Mouse (Mus musculus) embryonic fibroblast, embryonic 13.5 days (primary cell): ENCODE data around the gene Ednra. TPM values are rescaled to one million over a fixed set of nuclear protein-coding genes. Genes with fewer than 3 reads are reported as not detected.

ENCODE experiments used
- H3K27ac ChIP-seq: 2 replicates; pipeline ENCODE4 v1.5.1; 2012; ENCODE audit warnings: low read length, control low read depth, inconsistent platforms; ENCODE audit not compliant: insufficient read depth
- H3K4me1 ChIP-seq: 2 replicates; pipeline ENCODE4 v1.6.1; 2011; ENCODE audit warnings: low read length; ENCODE audit not compliant: control insufficient read depth, insufficient read depth
- H3K4me3 ChIP-seq: 2 replicates; pipeline ENCODE4 v1.5.1; 2011; ENCODE audit warnings: mild to moderate bottlenecking, control low read depth, low read length; ENCODE audit not compliant: insufficient read depth
- CTCF ChIP-seq: IDR thresholded peaks from 2 replicates; pipeline ENCODE4 v1.5.1; 2011; ENCODE audit warnings: mild to moderate bottlenecking, control low read depth, low read length, moderate library complexity, borderline replicate concordance; ENCODE audit not compliant: insufficient read depth
- POLR2A ChIP-seq: IDR thresholded peaks from 2 replicates; pipeline ENCODE4 v1.6.1; 2011; ENCODE audit warnings: low read depth, mild to moderate bottlenecking, control low read depth, low read length, moderate library complexity
- polyA plus RNA-seq: library from polyadenylated mRNA; stranded (reverse); fragments of >200 nt; gene quantifications from 2 replicates; pipeline ENCODE4 v1.2.4, GENCODE M21; 2011; ENCODE audit warnings: low read depth; ENCODE audit not compliant: missing spikeins, insufficient read length

Gene Ednra
- polyA plus RNA-seq, 1 experiment: 36.8 TPM

DNA sequence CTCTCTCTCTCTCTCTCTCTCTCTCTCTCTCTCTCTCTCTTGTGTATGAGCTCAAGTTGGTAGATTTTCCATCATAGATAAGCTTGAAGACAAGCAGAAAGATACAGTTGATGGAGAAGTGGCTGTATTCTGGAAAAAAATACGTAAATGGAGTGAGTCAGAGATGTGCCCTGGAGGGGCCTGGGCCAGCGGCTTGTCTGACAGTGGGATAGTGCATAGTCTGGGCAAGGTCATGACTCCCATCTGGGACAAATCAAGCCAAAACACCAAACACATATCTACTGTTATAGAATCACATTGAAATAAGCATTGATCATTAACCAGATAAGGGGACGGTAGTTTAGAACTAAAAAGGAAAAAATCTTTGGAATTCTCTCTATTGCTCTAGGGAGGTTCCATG is 65.9 kb downstream of the Ednra start:
- TF ChIP-seq CTCF (no peak), POLR2A (no peak)
- Histone ChIP-seq H3K4me3 (no peak overlapping the region), H3K4me1 (no peaks in the 10 kb centered on the region; the same call in 1 of the 2 replicates), H3K27ac (no peak overlapping the region)

DNA sequence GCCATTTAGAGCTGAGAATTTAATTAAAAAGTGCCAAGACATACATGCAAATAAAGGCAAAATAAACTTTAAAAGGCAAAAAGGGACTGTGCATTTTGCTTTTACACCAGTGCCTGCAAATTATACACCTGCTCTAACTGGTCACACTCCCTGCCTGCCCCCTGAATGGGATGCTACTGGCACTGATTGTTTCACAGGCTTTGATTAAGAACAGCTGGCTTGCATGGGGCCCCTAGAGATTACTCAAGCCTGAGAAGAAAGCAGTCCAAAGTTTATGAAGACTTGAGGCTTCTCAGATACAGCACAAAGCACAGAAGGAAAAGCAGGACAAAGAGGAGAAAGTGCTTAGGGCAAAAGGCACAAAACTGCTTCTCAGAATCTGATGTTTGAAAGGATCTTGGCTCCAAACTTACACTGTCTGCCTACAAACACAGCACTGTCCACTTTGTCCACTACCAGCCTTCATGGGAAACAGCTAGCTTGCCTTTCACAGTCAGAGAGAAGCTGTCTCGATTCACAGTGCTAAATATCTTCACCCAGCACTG is 73.5 kb downstream of the Ednra start:
- no peak overlapping the region for H3K4me3 ChIP-seq
- no peak for TF ChIP-seq POLR2A
- no peak overlapping the region for H3K27ac ChIP-seq
- peaks cover 2% of the 10 kb centered on the region; the same call in 1 of the 2 replicates for H3K4me1 ChIP-seq

- TF ChIP-seq POLR2A (no peak), CTCF (no peak)
- Histone ChIP-seq H3K4me1 (no peaks in the 10 kb centered on the region), H3K27ac (no peak overlapping the region), H3K4me3 (no peak overlapping the region)
These were observed 84.0 kb downstream of the Ednra start for GRCm38 (mm10) chr8:77640093-77640839.

DNA sequence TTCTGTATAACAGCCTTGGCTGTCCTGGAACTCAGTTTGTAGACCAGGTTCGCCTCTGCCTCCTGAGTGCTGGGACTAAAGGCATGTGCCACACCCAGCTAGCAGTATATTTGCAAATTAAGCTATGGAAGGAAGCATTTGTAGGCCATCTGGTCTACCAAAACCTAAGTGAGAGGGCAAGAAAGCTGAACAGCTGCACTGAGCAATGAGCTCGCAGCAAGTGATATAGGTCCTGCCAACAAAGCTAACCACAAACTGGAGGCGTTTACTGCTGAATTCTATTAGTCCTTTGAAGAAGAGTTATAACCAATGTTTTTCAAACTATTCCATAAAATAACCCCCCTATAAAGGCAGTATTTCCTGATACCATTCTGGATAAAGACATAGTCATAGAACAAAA is 86.7 kb downstream of the Ednra start:
- Histone ChIP-seq H3K4me3 (no peak overlapping the region), H3K4me1 (no peaks in the 10 kb centered on the region), H3K27ac (no peak overlapping the region)
- no peak for TF ChIP-seq CTCF

- H3K27ac ChIP-seq: no peak overlapping the region
These were observed 90.2 kb downstream of the Ednra start for GRCm38 (mm10) chr8:77634035-77634434.

GRCm38 (mm10) chr8:77633211-77633610 is 91.1 kb downstream of the Ednra start:
- TF ChIP-seq POLR2A (no peak), CTCF (no peak)
- no peak overlapping the region for H3K27ac ChIP-seq
- no peak overlapping the region for H3K4me3 ChIP-seq
- H3K4me1 ChIP-seq: 0 out of 2 replicates have a peak, but pooled peaks cover 4% of the 10 kb centered on the region

More at GRCm38 (mm10) chr8:77634035-77634434, 90.2 kb downstream of the Ednra start:
- Histone ChIP-seq H3K4me3 (no peak overlapping the region), H3K4me1 (0 out of 2 replicates have a peak, but pooled peaks cover 4% of the 10 kb centered on the region)
- TF ChIP-seq CTCF: no peak
- no peak for TF ChIP-seq POLR2A

DNA sequence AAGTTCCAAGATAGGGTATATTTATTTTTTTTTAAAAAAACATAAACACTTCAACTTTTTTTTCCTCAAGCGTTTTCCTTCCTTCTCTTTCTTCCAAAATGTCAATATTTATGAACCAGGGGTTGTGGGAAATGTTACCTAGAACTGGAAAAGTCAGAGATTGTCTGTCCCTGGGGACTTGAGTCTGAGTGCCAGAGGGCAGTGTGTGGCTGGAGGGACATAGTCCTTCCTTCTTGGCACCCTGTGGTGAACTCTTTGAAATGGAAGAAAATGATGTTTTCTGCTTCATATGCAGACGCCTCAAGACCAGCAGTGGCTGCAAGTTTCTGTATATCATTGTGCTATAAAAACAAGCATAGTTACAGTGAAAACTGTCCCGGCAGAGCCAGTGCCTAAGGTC is 93.6 kb downstream of the Ednra start:
- Histone ChIP-seq H3K4me3 (no peak overlapping the region), H3K4me1 (0 out of 2 replicates have a peak, but pooled peaks cover 4% of the 10 kb centered on the region), H3K27ac (no peak overlapping the region)
- TF ChIP-seq CTCF (no peak), POLR2A (no peak)

DNA sequence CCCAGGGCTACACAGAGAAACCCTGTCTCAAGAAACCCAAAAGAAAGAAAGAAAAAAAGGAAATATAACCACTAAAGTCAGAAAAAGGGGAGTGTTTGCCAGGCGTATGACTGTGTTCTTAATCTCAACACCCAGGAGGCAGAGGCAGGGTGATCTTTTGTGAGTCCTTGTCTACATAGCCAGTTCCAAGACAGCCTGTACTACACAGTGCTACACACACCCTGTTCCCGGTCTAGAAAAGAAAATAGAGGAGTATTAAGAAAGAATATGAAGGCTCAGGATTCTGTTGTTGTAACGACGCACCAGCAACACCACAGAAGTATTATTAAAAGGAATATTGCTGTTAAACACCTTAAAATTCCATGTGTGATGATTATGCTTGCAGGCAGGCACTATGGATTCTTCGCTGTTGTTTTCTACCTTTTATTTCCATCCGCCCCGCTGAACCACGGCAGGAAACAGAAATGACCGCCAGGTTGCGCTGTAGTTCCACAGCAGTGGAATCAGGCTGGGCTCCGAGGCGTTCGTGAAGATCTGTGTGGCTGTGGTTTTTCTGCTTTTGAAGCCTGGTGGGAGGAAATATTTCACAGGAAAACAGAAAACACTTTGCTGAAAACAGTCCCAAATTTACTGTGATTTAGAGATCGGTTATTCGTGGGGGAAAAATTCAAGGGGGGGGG is 94.3 kb downstream of the Ednra start:
- Histone ChIP-seq H3K4me3 (no peak overlapping the region), H3K27ac (no peak overlapping the region), H3K4me1 (0 out of 2 replicates have a peak, but pooled peaks cover 4% of the 10 kb centered on the region)
- TF ChIP-seq CTCF (peak; percentile 92), POLR2A (no peak)

- H3K27ac ChIP-seq: no peak overlapping the region
- no peak overlapping the region for H3K4me3 ChIP-seq
- H3K4me1 ChIP-seq: no peaks in the 10 kb centered on the region
- TF ChIP-seq CTCF: no peak
- TF ChIP-seq POLR2A: no peak
These were observed 100.5 kb downstream of the Ednra start for GRCm38 (mm10) chr8:77623677-77624209.

DNA sequence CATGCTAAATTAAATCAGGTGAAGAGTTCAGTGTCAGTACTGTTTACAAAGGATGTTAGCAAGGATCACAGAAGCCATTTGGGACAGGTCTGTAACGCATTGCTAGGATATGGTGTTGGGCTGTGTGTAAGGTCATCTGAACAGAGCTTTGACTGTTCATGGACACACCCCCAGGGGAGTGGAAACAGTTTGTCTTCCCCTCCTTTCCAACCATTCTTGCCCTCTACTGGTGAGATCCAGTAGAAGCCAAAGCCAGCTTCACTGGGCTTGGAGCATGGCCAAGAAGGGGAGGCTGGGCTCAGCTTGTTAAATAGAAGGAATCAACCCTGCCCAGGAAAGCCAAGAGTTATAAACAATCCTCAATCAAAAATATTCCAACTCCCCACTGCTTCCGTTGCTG is 106.3 kb downstream of the Ednra start:
- Histone ChIP-seq H3K4me1 (no peaks in the 10 kb centered on the region), H3K27ac (no peak overlapping the region), H3K4me3 (no peak overlapping the region)
- TF ChIP-seq CTCF (no peak; the same call in 1 of the 2 replicates), POLR2A (no peak)

Other genes starting within 250 kb of the Ednra start
- gene Arhgap10, start 206.5 kb downstream of the Ednra start, polyA plus RNA-seq: 32.1 and 41.4 TPM in 2 replicates
- gene Prmt9, start 175.1 kb downstream of the Ednra start, polyA plus RNA-seq: 14.4 and 14.6 TPM in 2 replicates
- gene Tmem184c, start 113.8 kb downstream of the Ednra start, polyA plus RNA-seq: 46.9 and 49.2 TPM in 2 replicates